Mouse (Mus musculus) hindbrain, embryonic 11.5 days (tissue): Measurements from ENCODE around the gene Negr1. TPM values are rescaled to one million over a fixed set of nuclear protein-coding genes. Genes with fewer than 3 reads are reported as not detected.
A peak's percentile ranks its signal among the peaks of the same experiment; 100 is the strongest.

Experiments
- ATAC-seq: fragments of 200-750 bp; cut with Nextera tagmentation; 2 replicates; pipeline ENCODE4 v1.8.0; 2017; ENCODE audit warnings: mild to moderate bottlenecking, moderate TSS enrichment, moderate library complexity; ENCODE audit not compliant: low FRiP score
- DNase-seq: peaks from one replicate; pipeline ENCODE4 v3.0.0-alpha.2; 2015; ENCODE audit warnings: low spot score
- H3K27ac ChIP-seq: fragments of 300-500 bp; sonication (generic); 2 replicates; pipeline ENCODE4 v1.5.1; 2014; ENCODE audit warnings: mild to moderate bottlenecking, low read depth, low read length
- H3K27me3 ChIP-seq: fragments of 300-500 bp; sonication (generic); 2 replicates; pipeline ENCODE4 v1.6.1; 2014; ENCODE audit warnings: mild to moderate bottlenecking, low read length, moderate library complexity, mixed read lengths; ENCODE audit not compliant: control insufficient read depth, insufficient read depth
- H3K36me3 ChIP-seq: fragments of 300-500 bp; sonication (generic); 2 replicates; pipeline ENCODE4 v1.6.1; 2014; ENCODE audit warnings: mild to moderate bottlenecking, low read length, moderate library complexity, mixed read lengths; ENCODE audit not compliant: control insufficient read depth, insufficient read depth
- H3K4me1 ChIP-seq: fragments of 300-500 bp; sonication (generic); replicated peaks from 2 replicates; pipeline ENCODE4 v1.6.1; 2014; ENCODE audit warnings: low read length, mixed read lengths; ENCODE audit not compliant: control insufficient read depth, insufficient read depth
- H3K4me2 ChIP-seq: fragments of 300-500 bp; sonication (generic); replicated peaks from 2 replicates; pipeline ENCODE4 v1.6.1; 2014; ENCODE audit warnings: mild to moderate bottlenecking, low read depth, low read length
- H3K4me3 ChIP-seq: fragments of 300-500 bp; sonication (generic); 2 replicates; pipeline ENCODE4 v1.5.1; 2014; ENCODE audit warnings: low read depth, low read length
- H3K9ac ChIP-seq: fragments of 300-500 bp; sonication (generic); 2 replicates; pipeline ENCODE4 v1.6.1; 2014; ENCODE audit warnings: low read depth, low read length
- H3K9me3 ChIP-seq: fragments of 300-500 bp; sonication (generic); 2 replicates; pipeline ENCODE4 v1.6.1; 2016; ENCODE audit warnings: low read length; ENCODE audit not compliant: control insufficient read depth
- WGBS: fragments of 180-500 bp; shearing (Covaris S2); extraction: QIAGEN DNeasy Blood & Tissue Kit; methylation state at CpG from one replicate; pipeline ENCODE4 v1.1.7; 2014; 5-methylcytosine and 5-hydroxymethylcytosine counted together
- polyA plus RNA-seq: library from polyadenylated mRNA; unstranded; fragments of >200 nt; fragmentation: Nextera tagmentation; extraction: Ambion mirVana; gene quantifications from 2 replicates; pipeline ENCODE4 v1.2.1, GENCODE M21; 2014

Negr1 gene
- polyA plus RNA-seq, 1 experiment from 2014 or later, result 7.7 TPM

DNA sequence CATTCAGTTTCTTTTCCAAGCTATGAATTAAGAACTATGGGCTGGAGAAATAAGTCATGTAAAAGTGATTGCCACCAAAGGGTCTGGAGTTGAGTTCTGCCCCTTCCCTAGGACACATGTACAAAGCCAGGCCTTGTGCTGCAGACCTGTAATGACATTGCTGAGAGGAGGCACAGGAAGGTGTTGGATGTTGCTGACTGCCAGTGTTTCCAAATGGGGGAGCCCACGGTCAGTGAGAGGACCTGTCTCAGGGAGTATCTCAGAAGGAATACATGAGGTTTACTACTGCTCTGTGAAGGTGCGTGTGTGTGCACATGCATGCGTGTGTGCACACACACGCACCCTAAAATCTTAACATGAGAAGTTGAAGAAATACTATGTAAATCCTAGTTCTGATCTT, 393.5 kb downstream of the Negr1 start:
- Histone ChIP-seq H3K4me3 (no peak overlapping the region), H3K9me3 (no peaks in the 10 kb centered on the region), H3K4me1 (no peaks in the 10 kb centered on the region), H3K9ac (no peak overlapping the region), H3K36me3 (no peaks in the 10 kb centered on the region), H3K27me3 (no peaks in the 10 kb centered on the region), H3K4me2 (no peak overlapping the region), H3K27ac (no peak overlapping the region)
- ATAC-seq, result no peak
- WGBS, result 83% methylated on average over 4 of the region's 4 CpGs
- DNase-seq, result no peak

- DNase-seq (no peak), ATAC-seq (no peak)
- no peak overlapping the region for H3K9ac ChIP-seq
- H3K9me3 ChIP-seq, result no peaks in the 10 kb centered on the region
- no peak overlapping the region for H3K4me2 ChIP-seq
- H3K27ac ChIP-seq, result no peak overlapping the region
- 94% methylated on average over 7 of the region's 7 CpGs for WGBS
- no peak overlapping the region for H3K4me3 ChIP-seq
- no peaks in the 10 kb centered on the region for H3K4me1 ChIP-seq
- no peaks in the 10 kb centered on the region for H3K27me3 ChIP-seq
- no peaks in the 10 kb centered on the region for H3K36me3 ChIP-seq
These were observed 397.0 kb downstream of the Negr1 start for GRCm38 (mm10) chr3:156958640-156959039.

- no peak overlapping the region for H3K4me3 ChIP-seq
- no peaks in the 10 kb centered on the region for H3K4me1 ChIP-seq
- ATAC-seq (no peak), DNase-seq (no peak)
- no peaks in the 10 kb centered on the region for H3K36me3 ChIP-seq
- no peak overlapping the region for H3K27ac ChIP-seq
- H3K9ac ChIP-seq, result no peak overlapping the region
- no peaks in the 10 kb centered on the region for H3K27me3 ChIP-seq
- WGBS, result 76% methylated on average over 2 of the region's 2 CpGs
- H3K4me2 ChIP-seq, result no peak overlapping the region
- no peaks in the 10 kb centered on the region for H3K9me3 ChIP-seq
These were observed 407.2 kb downstream of the Negr1 start for GRCm38 (mm10) chr3:156968764-156969163.

DNA sequence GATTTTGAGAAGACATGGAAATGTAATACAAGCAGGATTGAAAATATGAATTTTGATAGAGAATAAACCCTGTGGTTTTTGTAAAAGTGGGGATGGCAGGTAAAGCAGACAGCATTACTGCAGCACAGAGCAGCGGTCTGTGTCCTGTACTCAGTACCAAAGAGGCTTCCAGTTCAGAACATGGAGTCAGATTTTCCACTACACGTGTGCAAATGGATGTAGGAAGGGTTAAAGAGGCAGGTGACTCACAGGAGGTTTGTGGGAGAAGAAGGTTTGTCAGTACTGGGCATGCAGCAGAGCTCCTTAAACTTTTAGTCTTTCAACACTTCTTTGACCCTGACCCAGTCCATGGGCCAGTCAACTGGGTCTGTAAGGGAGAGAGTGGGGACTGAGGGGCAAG, 409.5 kb downstream of the Negr1 start:
- WGBS, result 65% methylated on average over 2 of the region's 2 CpGs
- H3K36me3 ChIP-seq, result no peaks in the 10 kb centered on the region
- no peaks in the 10 kb centered on the region for H3K27me3 ChIP-seq
- H3K9me3 ChIP-seq, result no peaks in the 10 kb centered on the region
- no peak overlapping the region for H3K27ac ChIP-seq
- H3K9ac ChIP-seq, result no peak overlapping the region
- no peaks in the 10 kb centered on the region for H3K4me1 ChIP-seq
- no peak overlapping the region for H3K4me3 ChIP-seq
- no peak for ATAC-seq
- DNase-seq, result no peak
- no peak overlapping the region for H3K4me2 ChIP-seq

DNA sequence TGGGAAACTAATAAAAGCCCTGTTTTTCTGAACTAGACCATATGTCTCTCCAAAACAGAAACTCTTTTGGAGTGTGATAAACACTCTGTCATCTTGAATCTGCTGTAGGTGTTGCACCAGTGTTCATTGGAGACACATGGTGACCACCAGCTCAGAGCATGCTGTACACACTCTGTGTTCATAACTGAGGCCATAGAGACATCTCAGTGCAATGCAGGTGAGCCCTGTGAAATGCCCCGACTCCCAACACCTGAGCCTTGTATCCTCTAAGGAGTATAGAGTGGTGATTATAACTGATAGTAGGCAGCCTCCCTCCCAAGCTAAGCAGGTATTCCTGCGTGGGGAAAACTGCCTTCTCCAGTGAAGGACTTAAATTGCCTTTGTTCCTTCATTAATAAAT, 415.2 kb downstream of the Negr1 start:
- DNase-seq, result no peak
- 67% methylated on average over 2 of the region's 2 CpGs for WGBS
- no peak overlapping the region for H3K4me3 ChIP-seq
- ATAC-seq, result no peak
- no peaks in the 10 kb centered on the region for H3K36me3 ChIP-seq
- no peak overlapping the region for H3K4me2 ChIP-seq
- no peak overlapping the region for H3K9ac ChIP-seq
- no peaks in the 10 kb centered on the region for H3K27me3 ChIP-seq
- no peaks in the 10 kb centered on the region for H3K4me1 ChIP-seq
- H3K27ac ChIP-seq, result no peak overlapping the region
- H3K9me3 ChIP-seq, result no peaks in the 10 kb centered on the region

GRCm38 (mm10) chr3:156980042-156980716, 418.6 kb downstream of the Negr1 start:
- H3K9me3 ChIP-seq, result no peaks in the 10 kb centered on the region
- no peaks in the 10 kb centered on the region for H3K27me3 ChIP-seq
- DNase-seq, result no peak
- H3K4me1 ChIP-seq, result no peaks in the 10 kb centered on the region
- H3K27ac ChIP-seq, result no peak overlapping the region
- 71% methylated on average over 11 of the region's 11 CpGs for WGBS
- H3K4me2 ChIP-seq, result no peak overlapping the region
- H3K9ac ChIP-seq, result no peak overlapping the region
- no peaks in the 10 kb centered on the region for H3K36me3 ChIP-seq
- no peak overlapping the region for H3K4me3 ChIP-seq
- ATAC-seq, result peak; percentile 64

DNA sequence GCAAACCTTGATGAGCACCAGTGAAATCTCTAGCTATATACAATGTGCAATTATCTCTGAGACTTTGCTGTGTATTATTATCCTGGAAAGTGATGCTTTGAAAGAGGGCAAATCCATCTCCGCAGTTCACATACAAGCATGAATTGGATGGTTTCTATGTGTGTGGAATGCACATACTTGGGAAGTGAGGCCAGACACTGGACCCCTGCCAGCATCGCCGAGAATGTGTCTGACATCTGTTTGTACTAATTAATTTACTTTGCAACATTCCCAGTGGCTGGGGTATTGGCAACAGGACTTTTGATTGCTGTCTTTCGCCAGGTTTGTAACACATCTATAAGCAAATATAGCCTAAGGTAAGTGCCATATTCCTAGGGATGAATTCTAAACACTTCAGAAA, 420.5 kb downstream of the Negr1 start:
- WGBS, result 50% methylated on average over 4 of the region's 4 CpGs
- no peak overlapping the region for H3K4me3 ChIP-seq
- DNase-seq (peak; percentile 31), ATAC-seq (peak; percentile 31; the same call in 1 of the 2 replicates)
- H3K27me3 ChIP-seq, result no peaks in the 10 kb centered on the region
- no peaks in the 10 kb centered on the region for H3K4me1 ChIP-seq
- H3K4me2 ChIP-seq, result no peak overlapping the region
- H3K9ac ChIP-seq, result no peak overlapping the region
- H3K36me3 ChIP-seq, result no peaks in the 10 kb centered on the region
- H3K9me3 ChIP-seq, result no peaks in the 10 kb centered on the region
- no peak overlapping the region for H3K27ac ChIP-seq

DNA sequence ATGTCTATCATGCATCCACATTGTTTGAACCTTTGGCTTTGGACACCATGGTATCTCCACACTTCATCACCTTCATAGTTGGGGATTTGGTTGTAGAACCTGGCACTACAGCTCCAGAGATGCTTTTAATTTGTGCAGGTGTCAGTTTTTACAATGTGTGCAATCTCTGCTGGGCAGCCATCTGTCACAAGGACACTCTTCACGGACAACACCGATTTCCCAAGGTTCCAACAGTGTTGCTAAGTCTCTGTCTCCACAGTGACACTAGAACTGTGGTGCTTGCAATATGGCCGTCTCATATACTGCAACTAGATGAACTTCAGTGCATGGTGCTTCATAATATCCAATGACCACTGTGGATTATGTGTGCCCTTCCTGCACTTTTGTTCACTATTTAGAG, 425.5 kb downstream of the Negr1 start:
- no peak overlapping the region for H3K4me3 ChIP-seq
- no peak overlapping the region for H3K4me2 ChIP-seq
- no peaks in the 10 kb centered on the region for H3K4me1 ChIP-seq
- H3K27ac ChIP-seq, result no peak overlapping the region
- no peak for ATAC-seq
- H3K9ac ChIP-seq, result no peak overlapping the region
- 92% methylated on average over 3 of the region's 3 CpGs for WGBS
- no peaks in the 10 kb centered on the region for H3K9me3 ChIP-seq
- H3K36me3 ChIP-seq, result no peaks in the 10 kb centered on the region
- H3K27me3 ChIP-seq, result no peaks in the 10 kb centered on the region
- DNase-seq, result no peak

DNA sequence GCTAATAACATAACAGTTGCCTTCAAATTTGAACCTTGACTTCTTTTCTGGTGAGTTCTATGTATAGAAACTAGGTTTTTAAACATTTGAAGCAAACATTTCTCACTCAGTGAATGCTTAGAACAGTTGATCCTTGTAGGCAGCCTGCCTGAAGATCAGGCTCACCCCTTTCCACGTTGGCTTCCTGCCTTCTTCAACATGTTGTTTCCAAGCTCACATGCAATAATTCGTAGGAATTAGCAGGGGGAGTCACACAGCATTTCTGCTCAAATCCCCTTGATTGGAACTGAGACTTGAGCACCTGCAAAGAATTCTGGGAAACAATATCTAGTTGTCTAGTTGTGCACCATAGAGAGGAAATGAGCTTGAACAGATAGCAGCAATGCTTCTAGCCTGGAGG, 430.6 kb downstream of the Negr1 start:
- no peak overlapping the region for H3K4me3 ChIP-seq
- H3K4me2 ChIP-seq, result no peak overlapping the region
- H3K27ac ChIP-seq, result no peak overlapping the region
- H3K4me1 ChIP-seq, result no peaks in the 10 kb centered on the region
- H3K27me3 ChIP-seq, result no peaks in the 10 kb centered on the region
- 81% methylated on average over 2 of the region's 2 CpGs for WGBS
- H3K9me3 ChIP-seq, result no peaks in the 10 kb centered on the region
- no peaks in the 10 kb centered on the region for H3K36me3 ChIP-seq
- no peak overlapping the region for H3K9ac ChIP-seq
- ATAC-seq (no peak), DNase-seq (no peak)
